ENCODE assay signal across 22 mouse cellular contexts in genomic region chr7:135833425-135833824, GRCm38 (mm10).
DNase-seq lines count a peak whose midpoint lies in the region; ATAC-seq lines count a peak whose summit lies in the region.
"Had no signal": no experiment of that assay in that cellular context is flagged by ENCODE, and none has a peak within 500 bp of the region (broad histone marks: within the 10 kb centered on the region; RNA-seq: fewer than 3 reads in every experiment).

No protein-coding gene starts in this region.

- H3K27me3 ChIP-seq in hindbrain, embryonic 14.5 days (ENCODE audit: control insufficient read depth, insufficient read depth, low read length): no peaks in the 10 kb centered on the region
- no peaks in the 10 kb centered on the region for H3K27me3 ChIP-seq in hindbrain, embryonic 11.5 days (ENCODE audit: control insufficient read depth, insufficient read depth, low read length)
- no peaks in the 10 kb centered on the region for H3K27me3 ChIP-seq in hindbrain, embryonic 16.5 days (replicated peaks; ENCODE audit: control insufficient read depth, insufficient read depth, low read length)
- peaks cover 26% of the 10 kb centered on the region for H3K27me3 ChIP-seq in heart, embryonic 10.5 days (ENCODE audit: insufficient read depth, poor library complexity, severe bottlenecking)

- 53% methylated on average over 9 of the region's 9 CpGs for WGBS in hindbrain, embryonic 14.5 days
- WGBS in hindbrain, embryonic 11.5 days: 73% methylated on average over 9 of the region's 9 CpGs
- 55% methylated on average over 9 of the region's 9 CpGs for WGBS in hindbrain, embryonic 16.5 days
- WGBS in heart, embryonic 10.5 days: 57% methylated on average over 9 of the region's 9 CpGs

- DNase-seq in hindbrain, embryonic 14.5 days (ENCODE audit: low spot score): no peak
- DNase-seq in hindbrain, embryonic 11.5 days (ENCODE audit: low spot score): no peak
- peak; percentile 5 for DNase-seq in right cerebral cortex, adult 18-20 months
- no peak for DNase-seq in right cerebral cortex, postnatal 4 days
- peak; percentile 21 for DNase-seq in right cerebral cortex, postnatal 14 days
- DNase-seq in heart, embryonic 10.5 days (ENCODE audit: low spot score): no peak
- no peak for DNase-seq in kidney, postnatal 10 days
- DNase-seq: adrenal gland, postnatal 36 days; cerebellum, adult 9-11 months; gastrocnemius, adult 2 months; heart, postnatal 4 days; kidney, adult 18-20 months; kidney, postnatal 25 days; left cerebral cortex, postnatal 4 days; lung, adult 2 months; lung, postnatal 36 days; spleen, adult 18-20 months; thymus, adult 18-20 months had no signal

- H3K27ac ChIP-seq in hindbrain, embryonic 14.5 days: 0 out of 2 replicates have a peak overlapping the region, but pooled peaks have one; percentile 43
- H3K27ac ChIP-seq in hindbrain, embryonic 11.5 days (ENCODE audit: low read depth, low read length): no peak overlapping the region
- H3K27ac ChIP-seq in hindbrain, embryonic 16.5 days (ENCODE audit: low read depth, low read length): peak overlapping the region; percentile 9; the same call in 1 of the 2 replicates
- H3K27ac ChIP-seq in heart, embryonic 10.5 days: no peak overlapping the region
- H3K27ac ChIP-seq: gastrocnemius, adult 2 months had no signal

- H3K4me3 ChIP-seq in hindbrain, embryonic 14.5 days (replicated peaks; ENCODE audit: low read length): no peak overlapping the region
- no peak overlapping the region for H3K4me3 ChIP-seq in hindbrain, embryonic 11.5 days (ENCODE audit: low read depth, low read length)
- no peak overlapping the region for H3K4me3 ChIP-seq in hindbrain, embryonic 16.5 days (ENCODE audit: low read length)
- no peak overlapping the region for H3K4me3 ChIP-seq in heart, embryonic 10.5 days
- H3K4me3 ChIP-seq: erythroblast, embryonic 14.5 days; gastrocnemius, adult 2 months had no signal

- H3K4me2 ChIP-seq in hindbrain, embryonic 14.5 days (replicated peaks): no peak overlapping the region
- no peak overlapping the region for H3K4me2 ChIP-seq in hindbrain, embryonic 11.5 days (replicated peaks; ENCODE audit: low read depth, low read length)
- no peak overlapping the region for H3K4me2 ChIP-seq in hindbrain, embryonic 16.5 days (ENCODE audit: low read length)
- H3K4me2 ChIP-seq: liver, embryonic 11.5 days had no signal

- H3K9me3 ChIP-seq in hindbrain, embryonic 14.5 days (ENCODE audit: control insufficient read depth, low read length): no peaks in the 10 kb centered on the region
- no peaks in the 10 kb centered on the region for H3K9me3 ChIP-seq in hindbrain, embryonic 11.5 days (ENCODE audit: control insufficient read depth, low read length)
- H3K9me3 ChIP-seq in hindbrain, embryonic 16.5 days (ENCODE audit: control insufficient read depth, low read length): no peaks in the 10 kb centered on the region
- H3K9me3 ChIP-seq in heart, embryonic 10.5 days: no peaks in the 10 kb centered on the region

- no peaks in the 10 kb centered on the region for H3K36me3 ChIP-seq in hindbrain, embryonic 14.5 days (replicated peaks; ENCODE audit: control insufficient read depth, insufficient read depth)
- H3K36me3 ChIP-seq in hindbrain, embryonic 11.5 days (ENCODE audit: control insufficient read depth, insufficient read depth, low read length): no peaks in the 10 kb centered on the region
- H3K36me3 ChIP-seq in hindbrain, embryonic 16.5 days (ENCODE audit: control insufficient read depth, insufficient read depth, low read length): no peaks in the 10 kb centered on the region
- H3K36me3 ChIP-seq in heart, embryonic 10.5 days: no peaks in the 10 kb centered on the region
- H3K36me3 ChIP-seq: G1E had no signal

- no peak for ATAC-seq in hindbrain, embryonic 14.5 days (ENCODE audit: low FRiP score)
- no peak for ATAC-seq in hindbrain, embryonic 11.5 days (ENCODE audit: low FRiP score)
- no peak for ATAC-seq in hindbrain, embryonic 16.5 days

- H3K4me1 ChIP-seq in hindbrain, embryonic 14.5 days (replicated peaks; ENCODE audit: control insufficient read depth, insufficient read depth, low read length): peaks cover 15% of the 10 kb centered on the region; the same call in 1 of the 2 replicates
- H3K4me1 ChIP-seq in hindbrain, embryonic 11.5 days (replicated peaks; ENCODE audit: control insufficient read depth, insufficient read depth, low read length): no peaks in the 10 kb centered on the region
- peaks cover 6% of the 10 kb centered on the region for H3K4me1 ChIP-seq in hindbrain, embryonic 16.5 days (ENCODE audit: control insufficient read depth, insufficient read depth, low read depth, low read length)
- H3K4me1 ChIP-seq in heart, embryonic 10.5 days: peaks cover 5% of the 10 kb centered on the region; the same call in 1 of the 2 replicates

- H3K9ac ChIP-seq in hindbrain, embryonic 14.5 days: no peak overlapping the region
- no peak overlapping the region for H3K9ac ChIP-seq in hindbrain, embryonic 11.5 days (ENCODE audit: low read depth, low read length)
- H3K9ac ChIP-seq in hindbrain, embryonic 16.5 days (ENCODE audit: low read depth, low read length): no peak overlapping the region

Comparison
In these comparisons a context has a peak if more than half of its experiments do, and no peak if none do; other contexts are left out.
1. DNase-seq: peak in right cerebral cortex, adult 18-20 months (single experiment) and right cerebral cortex, postnatal 14 days (single experiment); none in hindbrain, embryonic 14.5 days (single experiment), hindbrain, embryonic 11.5 days (single experiment), right cerebral cortex, postnatal 4 days (single experiment), heart, embryonic 10.5 days (single experiment) and kidney, postnatal 10 days (single experiment).
2. H3K27ac ChIP-seq: peak in hindbrain, embryonic 14.5 days (single experiment) and hindbrain, embryonic 16.5 days (single experiment); none in hindbrain, embryonic 11.5 days (single experiment) and heart, embryonic 10.5 days (single experiment).